Mouse (Mus musculus) mouse embryonic stem cell (cell line): ENCODE data around the gene Ppp1r35.

Source experiments
- in situ Hi-C, 2 experiments: fragments of 300-500 bp; cut with MboI; formaldehyde crosslinking; loops; 1 replicate in 1 of 2; 3 replicates in 1 of 2; pipeline ENCODE4 v1.14.3; 2019 to 2020; ENCODE audit warnings: low sequenced_read_pairs in 2 of 2, low pct_unique_long_range_greater_than_20kb in 1 of 2, mixed read lengths in 1 of 2; ENCODE audit not compliant: unreplicated experiment in 1 of 2

The Ppp1r35 gene

DNA sequence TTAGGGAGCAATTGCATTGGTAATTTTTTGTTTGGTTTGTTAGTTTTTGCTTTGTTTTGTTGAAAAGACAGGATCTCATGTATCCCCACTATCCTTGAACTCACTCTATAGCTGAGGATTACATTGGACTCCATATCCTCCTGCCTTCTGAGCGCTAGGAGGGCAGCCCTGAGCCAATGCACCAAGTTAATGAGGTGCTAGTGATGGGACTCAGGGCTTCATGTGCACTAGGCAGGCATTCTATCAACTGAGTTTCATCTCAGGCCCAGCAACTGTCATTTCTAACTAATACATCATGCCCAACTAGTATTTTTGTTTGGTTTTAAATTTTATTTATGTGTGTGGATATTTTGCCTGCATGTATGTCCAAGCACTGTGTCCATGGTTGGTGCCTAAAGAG, 27.5 kb downstream of the Ppp1r35 start:
- in situ Hi-C loops: loop anchor here in 1 of 2 experiments (25.0 kb wide), 1 partner anchor 406 kb away; no protein-coding TSS in a partner anchor

DNA sequence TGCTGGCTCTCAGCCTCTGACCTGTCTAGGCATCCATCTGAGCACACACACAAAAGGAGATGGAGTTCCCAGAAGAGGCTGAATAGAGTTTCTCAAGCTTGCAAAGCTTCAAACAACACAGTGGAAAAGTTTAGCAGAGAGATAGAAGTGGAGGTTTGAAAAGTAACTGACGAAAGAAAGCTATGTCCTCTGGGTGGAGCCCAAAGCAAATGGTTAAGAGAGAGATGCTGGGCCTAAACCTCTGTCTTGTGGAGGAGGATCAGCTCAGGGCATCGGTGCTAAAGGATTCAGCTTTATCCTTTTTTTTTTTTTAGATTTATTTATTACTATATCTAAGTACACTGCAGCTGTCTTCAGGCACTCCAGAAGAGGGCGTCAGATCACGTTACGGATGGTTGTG, 29.7 kb downstream of the Ppp1r35 start:
- in situ Hi-C loops: loop anchor here in 1 of 2 experiments (25.0 kb wide), 1 partner anchor 404 kb away; no protein-coding TSS in a partner anchor

GRCm38 (mm10) chr5:137817466-137818222, 39.0 kb downstream of the Ppp1r35 start:
- in situ Hi-C loops: loop anchor here in 1 of 2 experiments (25.0 kb wide), 1 partner anchor 395 kb away; no protein-coding TSS in a partner anchor

DNA sequence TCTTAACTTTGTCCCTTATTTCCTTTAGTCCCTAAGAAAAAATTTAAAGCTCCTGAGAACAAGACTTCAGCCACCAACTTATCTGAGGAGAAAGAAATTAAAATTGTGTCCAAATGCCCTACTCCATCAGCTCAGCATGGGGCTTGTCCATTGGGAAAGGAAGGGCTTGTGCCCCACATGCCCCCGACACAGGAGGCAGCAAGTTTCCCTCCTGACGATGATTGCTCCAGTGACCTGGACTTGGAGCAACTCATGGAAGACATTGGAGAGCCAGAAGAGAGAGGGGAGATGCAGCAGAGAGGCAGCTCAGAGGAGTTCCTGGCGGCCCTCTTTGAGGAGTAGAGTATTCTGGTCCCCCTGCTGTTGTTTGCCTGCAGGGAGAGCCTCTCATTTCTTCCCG, 43.5 kb downstream of the Ppp1r35 start:
- in situ Hi-C loops: loop anchor here in 1 of 2 experiments (25.0 kb wide), 1 partner anchor 390 kb away; no protein-coding TSS in a partner anchor

DNA sequence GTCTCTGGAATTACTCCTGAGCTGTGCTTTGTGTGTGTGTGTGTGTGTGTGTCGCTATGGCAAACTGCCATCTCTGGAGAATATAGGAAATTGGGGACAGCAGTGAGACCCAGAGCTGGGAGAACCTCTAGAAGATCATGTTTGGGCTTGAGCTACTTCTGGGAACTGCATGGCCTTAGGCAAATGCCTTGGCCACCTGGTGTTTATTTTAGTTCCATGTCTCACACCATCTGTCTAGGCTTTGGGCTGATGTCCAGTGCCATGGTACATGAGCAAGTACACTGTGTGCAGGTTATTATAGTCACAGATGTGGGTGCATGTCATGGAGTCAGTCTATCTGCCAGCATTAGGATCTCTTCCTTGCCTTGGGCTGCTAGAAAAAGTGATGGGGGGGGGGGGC, 44.0 kb downstream of the Ppp1r35 start:
- in situ Hi-C loops: loop anchor here in 1 of 2 experiments (25.0 kb wide), 1 partner anchor 390 kb away; no protein-coding TSS in a partner anchor

DNA sequence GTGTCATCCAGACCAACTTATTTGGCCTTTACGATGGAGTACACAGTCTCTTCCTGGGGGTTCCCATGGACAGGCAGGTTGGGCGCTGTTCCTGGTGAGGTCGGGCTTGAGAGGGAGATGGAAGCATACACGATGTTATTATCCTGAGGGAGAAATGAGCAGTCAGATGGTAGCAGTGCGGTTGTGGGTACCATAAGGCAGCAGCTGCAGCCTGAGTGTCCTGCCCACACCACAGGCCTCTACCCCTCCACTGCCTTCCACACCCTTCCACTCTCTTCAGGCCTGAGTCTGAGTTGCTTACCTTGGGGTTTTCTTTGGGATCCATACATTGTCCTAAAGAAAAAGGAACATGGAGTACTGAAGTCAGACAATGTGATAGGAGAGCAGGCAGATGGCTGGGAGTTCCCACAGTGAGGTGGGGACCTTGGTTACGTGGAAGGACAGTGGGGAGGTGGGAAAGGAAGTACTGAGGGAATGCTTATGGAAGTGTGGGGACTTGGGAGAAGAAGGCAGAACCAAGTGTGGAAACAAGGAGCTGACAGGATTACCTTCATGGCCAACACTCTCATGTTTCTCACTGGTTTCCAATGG, 44.9 kb downstream of the Ppp1r35 start:
- in situ Hi-C loops: loop anchor here in 1 of 2 experiments (25.0 kb wide), 1 partner anchor 389 kb away; no protein-coding TSS in a partner anchor

DNA sequence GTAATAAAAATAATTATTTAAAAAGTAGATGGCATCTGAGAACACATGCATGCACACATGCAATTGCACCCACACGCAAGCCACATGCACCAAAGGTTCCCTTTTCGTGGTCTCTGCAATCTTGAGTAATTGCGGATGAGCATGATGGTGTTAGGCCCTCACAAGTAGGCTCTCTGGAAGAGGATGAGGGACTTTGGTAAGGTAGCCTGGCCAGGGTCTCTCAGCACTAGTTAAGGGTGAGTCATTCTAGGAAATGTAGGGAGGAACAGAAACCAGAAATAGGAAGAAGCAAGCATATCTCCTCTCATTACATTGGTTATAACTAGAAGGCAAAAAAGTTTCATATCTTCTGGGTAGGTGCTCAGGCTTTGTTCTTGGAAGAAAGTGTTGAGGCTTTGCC, 46.4 kb downstream of the Ppp1r35 start:
- in situ Hi-C loops: no loop called here

DNA sequence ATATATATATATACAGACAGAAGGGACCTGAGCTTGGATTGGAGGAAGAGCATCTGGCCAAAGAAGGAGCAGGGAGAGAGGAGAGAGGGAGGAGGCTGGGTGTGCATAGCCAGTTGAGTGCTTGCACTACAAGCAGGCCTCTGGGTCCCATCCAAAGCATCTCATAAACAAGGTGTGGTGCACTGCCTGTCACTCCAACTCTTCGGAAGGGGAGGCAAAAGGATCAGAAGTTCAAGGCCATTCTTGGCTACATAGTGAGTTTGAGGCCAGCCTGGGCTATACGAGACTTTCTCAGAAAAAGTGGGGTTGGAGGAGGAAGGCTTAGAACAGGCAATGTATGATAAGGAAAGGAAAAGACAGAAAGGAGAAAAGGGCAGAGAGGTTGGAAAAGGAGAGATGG, 47.3 kb downstream of the Ppp1r35 start:
- in situ Hi-C loops: no loop called here

DNA sequence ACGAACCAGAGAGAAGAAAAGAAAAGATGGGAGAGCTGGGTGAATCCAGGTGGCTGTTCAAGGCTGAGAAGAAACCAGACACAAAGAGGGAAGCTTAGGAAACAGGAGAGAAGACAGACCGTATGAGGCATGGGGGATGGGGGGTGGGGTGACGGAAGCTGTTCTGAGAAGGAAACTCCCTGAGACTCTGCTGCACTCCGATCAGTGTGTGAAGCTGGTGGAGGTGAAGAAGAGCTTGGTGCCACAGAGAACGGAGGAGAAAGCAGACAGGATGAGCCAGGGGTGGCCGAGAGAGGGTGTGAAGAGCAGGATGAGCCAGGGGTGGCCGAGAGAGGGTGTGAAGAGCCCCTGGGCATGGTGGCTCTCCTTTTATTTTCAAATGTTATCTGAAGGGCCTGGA, 47.8 kb downstream of the Ppp1r35 start:
- in situ Hi-C loops: no loop called here

GRCm38 (mm10) chr5:137828694-137829093, 50.0 kb downstream of the Ppp1r35 start:
- in situ Hi-C loops: no loop called here
